Mouse (Mus musculus) E14TG2a.4 (cell line): ENCODE data around the gene E330009J07Rik.

ENCODE experiments used
- H3K27me3 ChIP-seq: 2 replicates; pipeline ENCODE4 v1.6.1; 2014; ENCODE audit warnings: low read length, control low read depth; ENCODE audit not compliant: insufficient read depth
- H3K36me3 ChIP-seq: 2 replicates; pipeline ENCODE4 v1.6.1; 2014; ENCODE audit warnings: low read length, control low read depth; ENCODE audit not compliant: insufficient read depth
- H3K4me1 ChIP-seq: replicated peaks from 2 replicates; pipeline ENCODE4 v1.6.1; 2014; ENCODE audit warnings: low read depth, low read length, control low read depth
- H3K4me3 ChIP-seq: replicated peaks from 2 replicates; pipeline ENCODE4 v1.5.1; 2014; ENCODE audit warnings: mild to moderate bottlenecking, low read length
- H3K9me3 ChIP-seq: 2 replicates; pipeline ENCODE4 v1.6.1; 2014; ENCODE audit warnings: low read length, control low read depth
- CTCF ChIP-seq: conservative IDR thresholded peaks from 2 replicates; pipeline ENCODE4 v1.5.1; 2014; ENCODE audit warnings: low read length
- NANOG ChIP-seq: IDR thresholded peaks from 2 replicates; pipeline ENCODE4 v1.6.1; 2014; ENCODE audit warnings: borderline replicate concordance, low read length, mixed read lengths
- POU5F1 ChIP-seq: IDR thresholded peaks from 2 replicates; pipeline ENCODE4 v1.6.1; 2014; ENCODE audit warnings: low read length, borderline replicate concordance

E330009J07Rik gene

GRCm38 (mm10) chr6:40436047-40436483, at the start of gene E330009J07Rik:
Gene E330009J07Rik (minus strand): TSS chr6:40436135.
- H3K4me1 ChIP-seq: peaks cover 10% of the 10 kb centered on the region
- peaks cover 76% of the 10 kb centered on the region for H3K27me3 ChIP-seq
- no peaks in the 10 kb centered on the region for H3K9me3 ChIP-seq
- peak within 1 kb of the TSS; percentile 93 for H3K4me3 ChIP-seq
- TF ChIP-seq NANOG (no peak), CTCF (no peak), POU5F1 (no peak)
- H3K36me3 ChIP-seq: no peaks in the 10 kb centered on the region

GRCm38 (mm10) chr6:40482318-40482717, 46.4 kb upstream of the E330009J07Rik start:
- H3K27me3 ChIP-seq: no peaks in the 10 kb centered on the region
- H3K4me1 ChIP-seq: no peaks in the 10 kb centered on the region
- H3K9me3 ChIP-seq: no peaks in the 10 kb centered on the region
- no peak overlapping the region for H3K4me3 ChIP-seq
- H3K36me3 ChIP-seq: peaks cover 77% of the 10 kb centered on the region
- TF ChIP-seq CTCF: no peak
- no peak for TF ChIP-seq POU5F1
- no peak for TF ChIP-seq NANOG

GRCm38 (mm10) chr6:40479705-40480104, 43.8 kb upstream of the E330009J07Rik start:
- H3K36me3 ChIP-seq: peaks cover 86% of the 10 kb centered on the region
- H3K9me3 ChIP-seq: no peaks in the 10 kb centered on the region
- no peak; the same call in 1 of the 2 replicates for TF ChIP-seq CTCF
- no peak for TF ChIP-seq NANOG
- TF ChIP-seq POU5F1: no peak
- H3K27me3 ChIP-seq: no peaks in the 10 kb centered on the region
- H3K4me3 ChIP-seq: no peak overlapping the region
- H3K4me1 ChIP-seq: no peaks in the 10 kb centered on the region

GRCm38 (mm10) chr6:40476132-40476531, 40.2 kb upstream of the E330009J07Rik start:
- Histone ChIP-seq H3K36me3 (peaks cover 69% of the 10 kb centered on the region), H3K4me3 (no peak overlapping the region), H3K27me3 (no peaks in the 10 kb centered on the region), H3K9me3 (no peaks in the 10 kb centered on the region), H3K4me1 (peaks cover 14% of the 10 kb centered on the region)
- TF ChIP-seq CTCF (no peak), NANOG (no peak), POU5F1 (no peak)

- Histone ChIP-seq H3K4me3 (peak overlapping the region; percentile 93), H3K36me3 (peaks cover 38% of the 10 kb centered on the region), H3K27me3 (no peaks in the 10 kb centered on the region), H3K4me1 (peaks cover 20% of the 10 kb centered on the region), H3K9me3 (no peaks in the 10 kb centered on the region)
- no peak for TF ChIP-seq NANOG
- TF ChIP-seq POU5F1: no peak
- no peak for TF ChIP-seq CTCF
Observed at GRCm38 (mm10) chr6:40471720-40472010, 35.7 kb upstream of the E330009J07Rik start.

GRCm38 (mm10) chr6:40470916-40471719, 35.2 kb upstream of the E330009J07Rik start, which contains the start of gene Ssbp1:
Gene Ssbp1 (plus strand): TSS chr6:40471352.
- peaks cover 32% of the 10 kb centered on the region for H3K36me3 ChIP-seq
- peaks cover 20% of the 10 kb centered on the region for H3K4me1 ChIP-seq
- H3K9me3 ChIP-seq: no peaks in the 10 kb centered on the region
- peak within 1 kb of the TSS; percentile 93 for H3K4me3 ChIP-seq
- TF ChIP-seq POU5F1 (0 out of 2 replicates have a peak, but pooled peaks have one; percentile 5), CTCF (no peak)
- H3K27me3 ChIP-seq: no peaks in the 10 kb centered on the region

- no peaks in the 10 kb centered on the region for H3K36me3 ChIP-seq
- no peak overlapping the region for H3K4me3 ChIP-seq
- TF ChIP-seq CTCF: peak; percentile 41
- no peak for TF ChIP-seq NANOG
- no peaks in the 10 kb centered on the region for H3K9me3 ChIP-seq
- no peaks in the 10 kb centered on the region for H3K27me3 ChIP-seq
- H3K4me1 ChIP-seq: peaks cover 6% of the 10 kb centered on the region; the same call in 1 of the 2 replicates
Observed at GRCm38 (mm10) chr6:40465710-40466109, 29.8 kb upstream of the E330009J07Rik start.

GRCm38 (mm10) chr6:40454436-40455041, 18.6 kb upstream of the E330009J07Rik start:
- Histone ChIP-seq H3K9me3 (no peaks in the 10 kb centered on the region), H3K4me1 (no peaks in the 10 kb centered on the region), H3K27me3 (peaks cover 5% of the 10 kb centered on the region; the same call in 1 of the 2 replicates), H3K4me3 (no peak overlapping the region), H3K36me3 (no peaks in the 10 kb centered on the region)
- peak; percentile 90 for TF ChIP-seq CTCF
- TF ChIP-seq POU5F1: no peak
- no peak for TF ChIP-seq NANOG
